In the genomic region with DNA sequence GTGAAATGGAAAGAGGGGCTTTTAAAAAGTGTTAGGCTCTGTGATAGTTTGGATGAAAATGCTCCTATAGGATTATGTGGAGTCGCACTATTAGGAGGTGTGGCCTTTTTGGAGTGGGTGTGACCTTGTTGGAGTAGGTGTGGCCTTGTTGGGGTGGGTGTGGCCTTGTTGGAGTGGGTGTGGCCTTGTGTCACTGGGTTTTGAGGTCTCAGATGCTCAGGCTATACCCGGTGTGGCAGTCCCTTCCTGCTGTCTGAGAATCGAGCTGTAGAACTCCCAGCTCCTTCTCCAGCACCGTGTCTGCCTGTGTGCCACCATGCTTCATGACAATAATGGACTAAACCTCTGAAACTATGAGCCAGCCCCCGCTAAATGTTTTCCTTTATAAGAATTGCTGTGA, we compare ENCODE assay signal across 29 mouse cellular contexts. TPM values are rescaled to one million over a fixed set of nuclear protein-coding genes. Genes with fewer than 3 reads are reported as not detected.
"Had no signal": no experiment of that assay in that cellular context is flagged by ENCODE, and none has a peak within 500 bp of the region (broad histone marks: within the 10 kb centered on the region; RNA-seq: fewer than 3 reads in every experiment).

No protein-coding gene starts in this region.

- H3K4me2 ChIP-seq: heart, embryonic 11.5 days; hindbrain, embryonic 12.5 days; hindbrain, embryonic 14.5 days; kidney, embryonic 15.5 days; limb, embryonic 13.5 days; limb, embryonic 15.5 days; liver, embryonic 13.5 days; liver, embryonic 15.5 days had no signal

- H3K36me3 ChIP-seq: hindbrain, embryonic 10.5 days; hindbrain, embryonic 12.5 days; kidney, embryonic 15.5 days; limb, embryonic 13.5 days; limb, embryonic 15.5 days; liver, embryonic 13.5 days; liver, embryonic 15.5 days had no signal

- H3K9ac ChIP-seq: hindbrain, embryonic 12.5 days; hindbrain, embryonic 14.5 days; kidney, embryonic 15.5 days; limb, embryonic 13.5 days; limb, embryonic 15.5 days; liver, embryonic 13.5 days; liver, embryonic 15.5 days; liver, postnatal 0 days had no signal

- H3K4me1 ChIP-seq: liver, embryonic 13.5 days; liver, embryonic 15.5 days had no signal

- ATAC-seq: hindbrain, embryonic 16.5 days; intestine, embryonic 16.5 days; liver, postnatal 0 days had no signal

- H3K27ac ChIP-seq: heart, adult 2 months; hindbrain, embryonic 10.5 days; hindbrain, embryonic 12.5 days; hindbrain, embryonic 14.5 days; kidney, embryonic 15.5 days; kidney, postnatal 0 days; limb, embryonic 13.5 days; limb, embryonic 15.5 days; liver, embryonic 13.5 days; liver, embryonic 15.5 days had no signal

- H3K9me3 ChIP-seq: hindbrain, embryonic 10.5 days; hindbrain, embryonic 12.5 days; kidney, embryonic 15.5 days; limb, embryonic 13.5 days; limb, embryonic 15.5 days; liver, embryonic 13.5 days; liver, embryonic 15.5 days had no signal

- H3K4me3 ChIP-seq: heart, adult 2 months; hindbrain, embryonic 10.5 days; hindbrain, embryonic 12.5 days; kidney, embryonic 15.5 days; limb, embryonic 13.5 days; limb, embryonic 15.5 days; liver, embryonic 13.5 days; liver, embryonic 15.5 days had no signal

- DNase-seq: gastrocnemius, postnatal 14 days; heart, adult 2 months; heart, postnatal 10 days; heart, postnatal 36 days; kidney, adult 11 months; kidney, adult 2 months; kidney, adult 9 months; kidney, postnatal 14 days; kidney, postnatal 36 days; layer of hippocampus, adult 9-11 months; layer of hippocampus, postnatal 36 days; left cerebral cortex, postnatal 4 days; liver, embryonic 13.5 days; liver, postnatal 0 days had no signal

- H3K27me3 ChIP-seq: hindbrain, embryonic 12.5 days; limb, embryonic 13.5 days; limb, embryonic 15.5 days; liver, embryonic 13.5 days; liver, embryonic 15.5 days had no signal

RNA-seq across cellular contexts. Expression of gene Rgs16, which starts 31.5 kb away (rescaled TPM):
- total RNA-seq: granulocyte monocyte progenitor cell, adult 5-6 weeks had no signal

RNA-seq across cellular contexts. Expression of gene Rgs8, which starts 55.8 kb away (rescaled TPM):
- total RNA-seq: gastrocnemius, adult 18-20 months; gastrocnemius, adult 8-10 months; heart, adult 2 months; heart, postnatal 10 days; heart, postnatal 36 days had no signal
- polyA plus RNA-seq: liver, adult 2 months; liver, postnatal 0 days had no signal
